Mouse (Mus musculus): ENCODE measurements around the gene Igll1.
A peak's percentile ranks its signal among the peaks of the same experiment; 100 is the strongest.

GRCm38 (mm10) chr16:16911641-16912597, 48.1 kb upstream of the Igll1 start:
- TF ChIP-seq CTCF (IDR thresholded peaks at IDR 0.05; ENCODE audit: extremely low read depth, insufficient read depth, insufficient read length, insufficient replicate concordance) (peak; percentile 92; the same call in 1 of the 2 replicates), POLR2A (IDR thresholded peaks at IDR 0.05; ENCODE audit: low read depth, low read length) (no peak)

Data from spleen, adult 2 months (tissue).